Mouse (Mus musculus): ENCODE results near the gene Rplp2.

The Rplp2 gene

GRCm38 (mm10) chr7:141480842-141481497 lies 33.8 kb downstream of the Rplp2 start:
- in situ Hi-C loops (cut with MboI, MseI), result loop anchor here (25.0 kb wide), 2 partner anchors 181 to 406 kb away; partner anchors contain the start of gene Muc6

GRCm38 (mm10) chr7:141481498-141482401 lies 34.6 kb downstream of the Rplp2 start:
- in situ Hi-C loops (cut with MboI, MseI), result loop anchor here (25.0 kb wide), 2 partner anchors 181 to 406 kb away; partner anchors contain the start of gene Muc6

GRCm38 (mm10) chr7:141482531-141483024 lies 35.4 kb downstream of the Rplp2 start:
- in situ Hi-C loops (cut with MboI, MseI), result loop anchor here (25.0 kb wide), 2 partner anchors 180 to 405 kb away; partner anchors contain the start of gene Muc6

GRCm38 (mm10) chr7:141483114-141483653 lies 36.0 kb downstream of the Rplp2 start:
- in situ Hi-C loops (cut with MboI, MseI), result loop anchor here (25.0 kb wide), 2 partner anchors 179 to 404 kb away; partner anchors contain the start of gene Muc6

- in situ Hi-C loops (cut with MboI, MseI), result loop anchor here (5.0 to 25.0 kb wide), 3 partner anchors 43 to 403 kb away; partner anchors contain the start of gene Muc6
These were observed 37.3 kb downstream of the Rplp2 start for GRCm38 (mm10) chr7:141484186-141485120.

GRCm38 (mm10) chr7:141485186-141485585 lies 38.0 kb downstream of the Rplp2 start:
- in situ Hi-C loops (cut with MboI, MseI), result loop anchor here (5.0 to 25.0 kb wide), 3 partner anchors 42 to 402 kb away; partner anchors contain the start of gene Muc6

- in situ Hi-C loops (cut with MboI, MseI), result loop anchor here (5.0 to 25.0 kb wide), 3 partner anchors 42 to 402 kb away; partner anchors contain the start of gene Muc6
These were observed 38.4 kb downstream of the Rplp2 start for GRCm38 (mm10) chr7:141485606-141486005.

- in situ Hi-C loops (cut with MboI, MseI), result loop anchor here (5.0 to 25.0 kb wide), 3 partner anchors 41 to 401 kb away; partner anchors contain the start of gene Muc6
These were observed 39.1 kb downstream of the Rplp2 start for GRCm38 (mm10) chr7:141486239-141486638.

GRCm38 (mm10) chr7:141487141-141487540 lies 40.0 kb downstream of the Rplp2 start:
- in situ Hi-C loops (cut with MboI, MseI), result loop anchor here (5.0 to 25.0 kb wide), 3 partner anchors 40 to 400 kb away; partner anchors contain the start of gene Muc6

- in situ Hi-C loops (cut with MboI, MseI), result loop anchor here (25.0 kb wide), 2 partner anchors 171 to 396 kb away; partner anchors contain the start of gene Muc6
These were observed 44.0 kb downstream of the Rplp2 start for GRCm38 (mm10) chr7:141491151-141491550.

GRCm38 (mm10) chr7:141492738-141493137 lies 45.6 kb downstream of the Rplp2 start:
- in situ Hi-C loops (cut with MboI, MseI), result loop anchor here (25.0 kb wide), 2 partner anchors 170 to 395 kb away; partner anchors contain the start of gene Muc6

- in situ Hi-C loops (cut with MboI, MseI), result loop anchor here (25.0 kb wide), 2 partner anchors 169 to 394 kb away; partner anchors contain the start of gene Muc6
These were observed 46.6 kb downstream of the Rplp2 start for GRCm38 (mm10) chr7:141493729-141494128.

GRCm38 (mm10) chr7:141495379-141495778 lies 48.2 kb downstream of the Rplp2 start:
- in situ Hi-C loops (cut with MboI, MseI), result loop anchor here (25.0 kb wide), 2 partner anchors 167 to 392 kb away; partner anchors contain the start of gene Muc6

GRCm38 (mm10) chr7:141495940-141496339 lies 48.8 kb downstream of the Rplp2 start:
- in situ Hi-C loops (cut with MboI, MseI), result loop anchor here (25.0 kb wide), 2 partner anchors 166 to 391 kb away; partner anchors contain the start of gene Muc6

- in situ Hi-C loops (cut with MboI, MseI), result loop anchor here (25.0 kb wide), 2 partner anchors 165 to 390 kb away; partner anchors contain the start of gene Muc6
These were observed 50.4 kb downstream of the Rplp2 start for GRCm38 (mm10) chr7:141497600-141497999.
